15 mouse cellular contexts compared by ENCODE assay signal in genomic region chr1:36782476-36782875, GRCm38 (mm10). TPM values are rescaled to one million over a fixed set of nuclear protein-coding genes. Genes with fewer than 3 reads are reported as not detected.
A peak's percentile ranks its signal among the peaks of the same experiment; 100 is the strongest.
DNase-seq lines count a peak whose midpoint lies in the region; TF ChIP-seq lines count a peak whose summit lies in the region.
"Had no signal": no experiment of that assay in that cellular context is flagged by ENCODE, and none has a peak within 500 bp of the region (broad histone marks: within the 10 kb centered on the region; RNA-seq: fewer than 3 reads in every experiment).

No protein-coding gene starts in this region.

- no peak overlapping the region for H3K27ac ChIP-seq in heart, adult 2 months
- H3K27ac ChIP-seq in heart, embryonic 10.5 days, result no peak overlapping the region
- no peak overlapping the region for H3K27ac ChIP-seq in left cerebral cortex, adult 2 months
- no peak overlapping the region for H3K27ac ChIP-seq in MEL (ENCODE audit: control insufficient read depth, low read depth, low read length)
- H3K27ac ChIP-seq: embryonic facial prominence, embryonic 12.5 days; hindbrain, embryonic 13.5 days; limb, embryonic 15.5 days; midbrain, embryonic 10.5 days had no signal

- no peak; the same call in 1 of the 2 replicates for TF ChIP-seq RAD21 in MEL (IDR thresholded peaks at IDR 0.05; ENCODE audit: low read depth, low read length)

- H3K4me1 ChIP-seq in heart, adult 2 months (ENCODE audit: control insufficient read depth, insufficient read depth, low read length), result no peaks in the 10 kb centered on the region
- H3K4me1 ChIP-seq in heart, embryonic 10.5 days, result peaks cover 28% of the 10 kb centered on the region
- H3K4me1 ChIP-seq in MEL (ENCODE audit: control insufficient read depth in 1 of 2, insufficient read depth in 2 of 2, low read length in 2 of 2), result peaks cover 0 to 5% of the 10 kb centered on the region in 2 experiments; a peak in 1 of 4 replicates
- H3K4me1 ChIP-seq: embryonic facial prominence, embryonic 12.5 days had no signal

- no peaks in the 10 kb centered on the region for H3K27me3 ChIP-seq in heart, adult 2 months (ENCODE audit: control insufficient read depth, insufficient read depth, low read length)
- peaks cover 11% of the 10 kb centered on the region; the same call in 1 of the 2 replicates for H3K27me3 ChIP-seq in heart, embryonic 10.5 days (ENCODE audit: insufficient read depth, poor library complexity, severe bottlenecking)
- H3K27me3 ChIP-seq in MEL (ENCODE audit: control insufficient read depth in 1 of 2, insufficient read depth in 2 of 2, low read length in 2 of 2), result no peaks in the 10 kb centered on the region

- intact Hi-C loops in heart, adult 2 months (cut with DNase I), result loop anchor here (5.0 kb wide), 2 partner anchors 410 to 620 kb away; no protein-coding TSS in a partner anchor
- intact Hi-C loops in left cerebral cortex, adult 2 months (cut with DNase I), result loop anchor here (5.0 to 10.0 kb wide), 3 partner anchors 282 to 410 kb away; no protein-coding TSS in a partner anchor

- no peak for TF ChIP-seq POLR2A in heart, adult 2 months (IDR thresholded peaks at IDR 0.05; ENCODE audit: insufficient read depth, low read depth, low read length)
- no peak for TF ChIP-seq POLR2A in MEL (IDR thresholded peaks at IDR 0.05; ENCODE audit: control insufficient read depth in 1 of 2, insufficient read depth in 1 of 2, low read depth in 1 of 2, low read length in 2 of 2, poor library complexity in 1 of 2)

- no peaks in the 10 kb centered on the region for H3K9me3 ChIP-seq in heart, embryonic 10.5 days
- no peaks in the 10 kb centered on the region for H3K9me3 ChIP-seq in MEL (replicated peaks; ENCODE audit: insufficient read depth, low read length)
- H3K9me3 ChIP-seq: embryonic facial prominence, embryonic 12.5 days; hindbrain, embryonic 13.5 days; limb, embryonic 15.5 days; midbrain, embryonic 10.5 days had no signal

- 70% methylated on average over 11 of the region's 11 CpGs for WGBS in heart, adult 2 months
- WGBS in heart, embryonic 10.5 days, result 73% methylated on average over 11 of the region's 11 CpGs

- no peak for TF ChIP-seq EP300 in heart, adult 2 months (IDR thresholded peaks at IDR 0.05; ENCODE audit: insufficient read depth, low read depth, low read length)
- no peak for TF ChIP-seq EP300 in MEL (IDR thresholded peaks at IDR 0.05; ENCODE audit: low read depth in 1 of 2, low read length in 2 of 2)

- H3K4me3 ChIP-seq in heart, adult 2 months, result no peak overlapping the region
- no peak overlapping the region for H3K4me3 ChIP-seq in heart, embryonic 10.5 days
- H3K4me3 ChIP-seq in left cerebral cortex, adult 2 months, result no peak overlapping the region
- H3K4me3 ChIP-seq in MEL (ENCODE audit: control insufficient read depth in 1 of 2, insufficient read depth in 1 of 2, low read depth in 2 of 2, low read length in 2 of 2), result no peak overlapping the region
- H3K4me3 ChIP-seq: embryonic facial prominence, embryonic 12.5 days; hindbrain, embryonic 13.5 days; limb, embryonic 15.5 days; midbrain, embryonic 10.5 days had no signal

- no peak overlapping the region for H3K9ac ChIP-seq in heart, adult 2 months (ENCODE audit: low read depth, low read length)
- H3K9ac ChIP-seq in MEL (ENCODE audit: control insufficient read depth, low read depth, low read length, poor library complexity, severe bottlenecking), result no peak overlapping the region
- H3K9ac ChIP-seq: embryonic facial prominence, embryonic 12.5 days; hindbrain, embryonic 13.5 days; limb, embryonic 15.5 days had no signal

- no peaks in the 10 kb centered on the region for H3K79me2 ChIP-seq in heart, adult 2 months (replicated peaks; ENCODE audit: control insufficient read depth, insufficient read depth, low read length)
- no peaks in the 10 kb centered on the region for H3K79me2 ChIP-seq in MEL (ENCODE audit: control insufficient read depth, insufficient read depth, low read length, poor library complexity)

- TF ChIP-seq CTCF in heart, adult 2 months (IDR thresholded peaks at IDR 0.05), result peak; percentile 34
- TF ChIP-seq CTCF in left cerebral cortex, adult 2 months (IDR thresholded peaks at IDR 0.05), result peak; percentile 14
- peak in 2 of 3 experiments; percentile 11 to 15; a peak in 1 of 6 replicates for TF ChIP-seq CTCF in MEL (IDR thresholded peaks at IDR 0.05 in 2 of 3, conservative IDR thresholded peaks at IDR 0.05 in 1 of 3; ENCODE audit: control insufficient read depth in 1 of 3, insufficient read depth in 1 of 3, low read depth in 2 of 3, low read length in 3 of 3, poor library complexity in 1 of 3, severe bottlenecking in 1 of 3)

- no peaks in the 10 kb centered on the region for H3K36me3 ChIP-seq in heart, adult 2 months (ENCODE audit: control insufficient read depth, insufficient read depth, low read length)
- no peaks in the 10 kb centered on the region for H3K36me3 ChIP-seq in heart, embryonic 10.5 days
- H3K36me3 ChIP-seq in MEL (ENCODE audit: control insufficient read depth in 1 of 2, insufficient read depth in 2 of 2, low read length in 2 of 2), result no peaks in the 10 kb centered on the region
- H3K36me3 ChIP-seq: embryonic facial prominence, embryonic 12.5 days; hindbrain, embryonic 13.5 days; limb, embryonic 15.5 days; midbrain, embryonic 10.5 days had no signal

- DNase-seq in heart, adult 2 months, result no peak
- no peak for DNase-seq in heart, embryonic 10.5 days (ENCODE audit: low spot score)
- no peak for DNase-seq in left cerebral cortex, adult 2 months (ENCODE audit: extremely low spot score in 1 of 2, low spot score in 2 of 2)
- DNase-seq in left cerebral cortex, adult 9 months (ENCODE audit: low spot score in 2 of 2), result no peak
- no peak for DNase-seq in MEL (ENCODE audit: low read depth, low spot score)
- DNase-seq in cerebellum, adult 9-11 months, result peak; percentile 45
- no peak for DNase-seq in adrenal gland, postnatal 10 days
- DNase-seq: gastrocnemius, postnatal 36 days; right cerebral cortex, adult 18-20 months; spleen, adult 18-20 months; thymus, postnatal 36 days had no signal

TF ChIP-seq in MEL, 35 proteins besides CTCF, POLR2A, EP300 and RAD21:
- TF ChIP-seq MAZ (IDR thresholded peaks at IDR 0.05; ENCODE audit: low read depth, low read length) (no peak), ELF1 (IDR thresholded peaks at IDR 0.05; ENCODE audit: low read depth, low read length) (no peak)

RNA-seq across cellular contexts. Expression of gene Zap70, which starts 20.9 kb away (rescaled TPM):
- total RNA-seq in heart, adult 2 months (2021), result under 1 TPM; 0.32 to 0.34 TPM
- polyA plus RNA-seq in heart, adult 2 months (2012; rRNA removed), result 0.47 TPM in 2 replicates
- 0.05 and 0.27 TPM in 2 replicates for polyA plus RNA-seq in heart, embryonic 10.5 days (2016; fragmentation: Nextera tagmentation; extraction: Ambion mirVana)
- 1 to 10 TPM; 1.7 to 2.1 TPM for total RNA-seq in left cerebral cortex, adult 2 months (2021)
- not detected in 2 replicates for total RNA-seq in MEL (2012; rRNA removed)
- not detected for polyA plus RNA-seq in MEL (2012; ENCODE audit: insufficient read depth in 1 of 2, insufficient read length in 2 of 2, low read depth in 1 of 2, low replicate concordance in 2 of 2, missing spikeins in 1 of 2)
- total RNA-seq in adrenal gland, postnatal 10 days (2021), result 1 to 10 TPM; 2.1 to 2.4 TPM
